Mouse (Mus musculus): ENCODE results near the gene Pate2. TPM values are rescaled to one million over a fixed set of nuclear protein-coding genes. Genes with fewer than 3 reads are reported as not detected.

Pate2 gene
- total and polyA plus RNA-seq, 3 experiments: 0.23 to 0.29 TPM; not detected in 1

GRCm38 (mm10) chr9:35523541-35523940 is 46.5 kb upstream of the Pate2 start:
- H3K9ac ChIP-seq (ENCODE audit: control insufficient read depth, low read depth, low read length, poor library complexity, severe bottlenecking): no peak overlapping the region
- no peak for DNase-seq (ENCODE audit: low read depth, low spot score)
- no peaks in the 10 kb centered on the region for H3K79me2 ChIP-seq (ENCODE audit: control insufficient read depth, insufficient read depth, low read length, poor library complexity)
- no peak overlapping the region for H3K4me3 ChIP-seq (ENCODE audit: control insufficient read depth in 1 of 2, insufficient read depth in 1 of 2, low read depth in 2 of 2, low read length in 2 of 2)
- H3K36me3 ChIP-seq (ENCODE audit: control insufficient read depth in 1 of 2, insufficient read depth in 2 of 2, low read length in 2 of 2): no peaks in the 10 kb centered on the region
- TF ChIP-seq CHD2 (IDR thresholded peaks at IDR 0.05; ENCODE audit: low read length): no peak
- TF ChIP-seq ZMIZ1 (IDR thresholded peaks at IDR 0.05; ENCODE audit: low read depth, low read length): no peak
- TF ChIP-seq TCF12 (IDR thresholded peaks at IDR 0.05; ENCODE audit: low read depth, low read length): no peak
- no peak for TF ChIP-seq RAD21 (IDR thresholded peaks at IDR 0.05; ENCODE audit: low read depth, low read length)
- TF ChIP-seq USF2 (IDR thresholded peaks at IDR 0.05; ENCODE audit: borderline replicate concordance in 1 of 2, insufficient read depth in 1 of 2, low read depth in 1 of 2, low read length in 2 of 2): no peak
- no peak for TF ChIP-seq GABPA (IDR thresholded peaks at IDR 0.05; ENCODE audit: low read depth, low read length)
- TF ChIP-seq SIN3A (IDR thresholded peaks at IDR 0.05; ENCODE audit: low read length): no peak
- no peak for TF ChIP-seq ZNF384 (IDR thresholded peaks at IDR 0.05; ENCODE audit: low read depth, low read length)
- TF ChIP-seq CHD1 (IDR thresholded peaks at IDR 0.05; ENCODE audit: low read depth, low read length): no peak
- no peak for TF ChIP-seq EP300 (IDR thresholded peaks at IDR 0.05; ENCODE audit: low read depth in 1 of 2, low read length in 2 of 2)
- no peak for TF ChIP-seq MYC (IDR thresholded peaks at IDR 0.05; ENCODE audit: low read depth, low read length)
- no peak for TF ChIP-seq SMC3 (IDR thresholded peaks at IDR 0.05; ENCODE audit: low read depth, low read length)
- H3K9me3 ChIP-seq (replicated peaks; ENCODE audit: insufficient read depth, low read length): no peaks in the 10 kb centered on the region
- peaks cover 3 to 4% of the 10 kb centered on the region in 2 experiments; a peak in 3 of 4 replicates for H3K27me3 ChIP-seq (ENCODE audit: control insufficient read depth in 1 of 2, insufficient read depth in 2 of 2, low read length in 2 of 2)
- no peak overlapping the region for H3K27ac ChIP-seq (ENCODE audit: control insufficient read depth, low read depth, low read length)
- H3K4me1 ChIP-seq (ENCODE audit: control insufficient read depth in 1 of 2, insufficient read depth in 2 of 2, low read length in 2 of 2): no peaks in the 10 kb centered on the region

GRCm38 (mm10) chr9:35523941-35524411 is 46.1 kb upstream of the Pate2 start:
- peak; percentile 75 for DNase-seq (ENCODE audit: low read depth, low spot score)
- Histone ChIP-seq H3K27ac (ENCODE audit: control insufficient read depth, low read depth, low read length) (no peak overlapping the region), H3K36me3 (ENCODE audit: control insufficient read depth in 1 of 2, insufficient read depth in 2 of 2, low read length in 2 of 2) (no peaks in the 10 kb centered on the region), H3K9me3 (replicated peaks; ENCODE audit: insufficient read depth, low read length) (no peaks in the 10 kb centered on the region), H3K4me1 (ENCODE audit: control insufficient read depth in 1 of 2, insufficient read depth in 2 of 2, low read length in 2 of 2) (no peaks in the 10 kb centered on the region), H3K79me2 (ENCODE audit: control insufficient read depth, insufficient read depth, low read length, poor library complexity) (no peaks in the 10 kb centered on the region), H3K27me3 (ENCODE audit: control insufficient read depth in 1 of 2, insufficient read depth in 2 of 2, low read length in 2 of 2) (peaks cover 3 to 4% of the 10 kb centered on the region in 2 experiments; a peak in 3 of 4 replicates), H3K9ac (ENCODE audit: control insufficient read depth, low read depth, low read length, poor library complexity, severe bottlenecking) (no peak overlapping the region), H3K4me3 (ENCODE audit: control insufficient read depth in 1 of 2, insufficient read depth in 1 of 2, low read depth in 2 of 2, low read length in 2 of 2) (no peak overlapping the region)
- TF ChIP-seq HCFC1 (IDR thresholded peaks at IDR 0.05; ENCODE audit: low read depth, low read length): no peak
- no peak for TF ChIP-seq USF2 (IDR thresholded peaks at IDR 0.05; ENCODE audit: borderline replicate concordance in 1 of 2, insufficient read depth in 1 of 2, low read depth in 1 of 2, low read length in 2 of 2)
- TF ChIP-seq CTCF (IDR thresholded peaks at IDR 0.05 in 2 of 3, conservative IDR thresholded peaks at IDR 0.05 in 1 of 3; ENCODE audit: control insufficient read depth in 1 of 3, insufficient read depth in 1 of 3, low read depth in 2 of 3, low read length in 3 of 3, poor library complexity in 1 of 3, severe bottlenecking in 1 of 3): peak; percentile 85 to 89 (median 87)
- TF ChIP-seq SMC3 (IDR thresholded peaks at IDR 0.05; ENCODE audit: low read depth, low read length): peak; percentile 85
- no peak for TF ChIP-seq GATA1 (IDR thresholded peaks at IDR 0.05; ENCODE audit: low read depth, low read length)
- TF ChIP-seq ZKSCAN1 (IDR thresholded peaks at IDR 0.05; ENCODE audit: low read depth, low read length): no peak
- TF ChIP-seq E2F4 (IDR thresholded peaks at IDR 0.05; ENCODE audit: borderline replicate concordance, low read depth, low read length): no peak
- no peak for TF ChIP-seq TBP (IDR thresholded peaks at IDR 0.05; ENCODE audit: low read depth, low read length)
- peak; percentile 34; the same call in 1 of the 2 replicates for TF ChIP-seq ZC3H11A (IDR thresholded peaks at IDR 0.05; ENCODE audit: low read depth, low read length)
- peak; percentile 70 for TF ChIP-seq RAD21 (IDR thresholded peaks at IDR 0.05; ENCODE audit: low read depth, low read length)
- no peak for TF ChIP-seq EP300 (IDR thresholded peaks at IDR 0.05; ENCODE audit: low read depth in 1 of 2, low read length in 2 of 2)
- no peak for TF ChIP-seq USF1 (IDR thresholded peaks at IDR 0.05; ENCODE audit: low read depth, low read length)
